In genomic region chr10:67694751-67695150, GRCm38 (mm10) we compare ENCODE assay signal across 18 mouse cellular contexts.
DNase-seq lines count a peak whose midpoint lies in the region; ATAC-seq lines count a peak whose summit lies in the region.
"Had no signal": no experiment of that assay in that cellular context is flagged by ENCODE, and none has a peak within 500 bp of the region (broad histone marks: within the 10 kb centered on the region; RNA-seq: fewer than 3 reads in every experiment).

No protein-coding gene starts in this region.

- ATAC-seq in liver, embryonic 16.5 days (ENCODE audit: low read depth), result no peak
- ATAC-seq in liver, embryonic 12.5 days, result no peak
- ATAC-seq in megakaryocyte, adult 5-6 weeks (ENCODE audit: poor library complexity, severe bottlenecking), result peak; percentile 27
- no peak for ATAC-seq in megakaryocyte-erythroid progenitor cell, adult 5-6 weeks (replicated peaks; ENCODE audit: low FRiP score, low TSS enrichment, poor library complexity, severe bottlenecking)
- ATAC-seq: forebrain, embryonic 15.5 days had no signal

- no peaks in the 10 kb centered on the region for H3K36me3 ChIP-seq in liver, embryonic 16.5 days (ENCODE audit: control insufficient read depth, insufficient read depth)
- no peaks in the 10 kb centered on the region for H3K36me3 ChIP-seq in liver, embryonic 12.5 days
- H3K36me3 ChIP-seq: embryonic facial prominence, embryonic 12.5 days; forebrain, embryonic 15.5 days; heart, embryonic 13.5 days; hindbrain, embryonic 15.5 days had no signal

- no peak overlapping the region for H3K9ac ChIP-seq in liver, embryonic 16.5 days (ENCODE audit: low read depth, low read length)
- no peak overlapping the region for H3K9ac ChIP-seq in liver, embryonic 12.5 days
- H3K9ac ChIP-seq: embryonic facial prominence, embryonic 12.5 days; forebrain, embryonic 15.5 days; heart, embryonic 13.5 days; hindbrain, embryonic 15.5 days had no signal

- no peaks in the 10 kb centered on the region for H3K9me3 ChIP-seq in liver, embryonic 16.5 days (replicated peaks; ENCODE audit: control insufficient read depth, low read length)
- no peaks in the 10 kb centered on the region for H3K9me3 ChIP-seq in liver, embryonic 12.5 days (replicated peaks)
- H3K9me3 ChIP-seq: embryonic facial prominence, embryonic 12.5 days; forebrain, embryonic 15.5 days; heart, embryonic 13.5 days; hindbrain, embryonic 15.5 days had no signal

- DNase-seq in urinary bladder, adult 18-20 months (ENCODE audit: low spot score in 2 of 2), result no peak
- DNase-seq: adrenal gland, adult 2 months; adrenal gland, postnatal 36 days; cerebellum, adult 11-12 months; cerebellum, adult 9-10 months; cerebellum, postnatal 25 days; gastrocnemius, postnatal 10 days; heart, postnatal 36 days had no signal

- no peaks in the 10 kb centered on the region for H3K4me1 ChIP-seq in liver, embryonic 16.5 days (ENCODE audit: control insufficient read depth, low read depth, low read length)
- H3K4me1 ChIP-seq in liver, embryonic 12.5 days, result peaks cover 18% of the 10 kb centered on the region
- no peaks in the 10 kb centered on the region; the same call in 1 of the 2 replicates for H3K4me1 ChIP-seq in brown adipose tissue, adult 24 weeks (ENCODE audit: control insufficient read depth, insufficient read depth, insufficient read length, low read length)
- H3K4me1 ChIP-seq: embryonic facial prominence, embryonic 12.5 days; forebrain, embryonic 15.5 days; hindbrain, embryonic 15.5 days had no signal

- WGBS in liver, embryonic 16.5 days (ENCODE audit: insufficient replicate concordance), result 51% methylated on average over 4 of the region's 4 CpGs
- 62% methylated on average over 4 of the region's 4 CpGs for WGBS in liver, embryonic 12.5 days (ENCODE audit: insufficient replicate concordance)

- 0 out of 2 replicates have a peak overlapping the region, but pooled peaks have one; percentile 14 for H3K27ac ChIP-seq in liver, embryonic 16.5 days (ENCODE audit: low read length)
- no peak overlapping the region for H3K27ac ChIP-seq in liver, embryonic 12.5 days
- peak overlapping the region; percentile 36 for H3K27ac ChIP-seq in brown adipose tissue, adult 24 weeks (replicated peaks; ENCODE audit: low read depth, low read length)
- H3K27ac ChIP-seq: embryonic facial prominence, embryonic 12.5 days; forebrain, embryonic 15.5 days; heart, embryonic 13.5 days; hindbrain, embryonic 15.5 days had no signal

- H3K4me2 ChIP-seq in liver, embryonic 16.5 days (ENCODE audit: low read depth, low read length), result no peak overlapping the region
- no peak overlapping the region for H3K4me2 ChIP-seq in liver, embryonic 12.5 days
- H3K4me2 ChIP-seq: embryonic facial prominence, embryonic 12.5 days; forebrain, embryonic 15.5 days; heart, embryonic 13.5 days; hindbrain, embryonic 15.5 days had no signal

- H3K4me3 ChIP-seq in liver, embryonic 16.5 days (ENCODE audit: low read depth, low read length), result no peak overlapping the region
- H3K4me3 ChIP-seq in liver, embryonic 12.5 days, result no peak overlapping the region
- no peak overlapping the region for H3K4me3 ChIP-seq in brown adipose tissue, adult 24 weeks (ENCODE audit: insufficient read depth, low read depth, low read length)
- H3K4me3 ChIP-seq: embryonic facial prominence, embryonic 12.5 days; forebrain, embryonic 15.5 days; heart, embryonic 13.5 days; hindbrain, embryonic 15.5 days had no signal

- H3K27me3 ChIP-seq in liver, embryonic 16.5 days (ENCODE audit: control insufficient read depth, insufficient read depth, low read depth, low read length), result no peaks in the 10 kb centered on the region
- no peaks in the 10 kb centered on the region for H3K27me3 ChIP-seq in liver, embryonic 12.5 days (replicated peaks)
- H3K27me3 ChIP-seq: CH12.LX; embryonic facial prominence, embryonic 12.5 days; forebrain, embryonic 15.5 days; heart, embryonic 13.5 days; hindbrain, embryonic 15.5 days had no signal
